Mouse (Mus musculus): ENCODE results near the gene Elf4.

- TF ChIP-seq TAL1 (IDR thresholded peaks at IDR 0.05; ENCODE audit: low read length) (no peak), GATA1 (IDR thresholded peaks at IDR 0.05; ENCODE audit: low read length) (no peak)
Observed at GRCm38 (mm10) chrX:48424583-48424982, 38.3 kb downstream of the Elf4 start.
